8 mouse cellular contexts compared by ENCODE assay signal in the genomic region with DNA sequence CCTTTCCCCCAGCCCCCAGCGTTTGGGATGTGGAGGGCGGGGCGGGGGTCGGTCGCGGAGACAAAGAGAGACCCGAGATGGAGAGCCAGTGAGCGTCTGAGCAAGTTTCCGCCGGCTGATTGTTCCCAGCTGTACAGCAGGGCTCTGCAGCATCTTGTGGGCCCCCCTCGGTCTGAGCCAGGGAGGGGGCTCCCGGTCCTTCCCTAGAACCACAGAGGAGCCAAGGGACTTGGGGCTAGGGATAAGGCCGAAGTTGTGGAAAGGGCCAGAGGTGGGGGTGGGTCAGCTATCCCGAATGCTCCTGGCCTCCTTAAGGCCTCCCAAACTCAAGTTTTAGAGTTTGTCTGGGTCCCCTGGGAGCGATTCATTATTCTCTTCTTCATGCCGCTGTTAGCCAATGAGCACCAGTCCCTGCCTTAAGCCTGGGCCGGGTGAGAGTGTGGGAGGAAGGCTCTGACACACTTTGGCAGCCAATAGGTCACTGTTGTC. TPM values are rescaled to one million over a fixed set of nuclear protein-coding genes. Genes with fewer than 3 reads are reported as not detected.
DNase-seq lines count a peak whose midpoint lies in the region; ATAC-seq lines count a peak whose summit lies in the region.

No protein-coding gene starts in this region.

- peaks cover 52% of the 10 kb centered on the region for H3K36me3 ChIP-seq in midbrain, embryonic 12.5 days

- peak overlapping the region; percentile 80 for H3K4me2 ChIP-seq in midbrain, embryonic 12.5 days (replicated peaks)

- DNase-seq in heart, adult 18-20 months: peak; percentile 34 to 45
- no peak for DNase-seq in heart, adult 8-10 months (ENCODE audit: low spot score)
- DNase-seq in forelimb bud, embryonic 11.5 days (ENCODE audit: low read depth, low spot score): peak; percentile 64
- peak; percentile 79 for DNase-seq in kidney, postnatal 10 days
- no peak for DNase-seq in adrenal gland, adult 2 months
- DNase-seq in left cerebral cortex, postnatal 25 days (ENCODE audit: low spot score in 2 of 2): no peak

- peak; percentile 67 for ATAC-seq in midbrain, embryonic 12.5 days (ENCODE audit: low FRiP score, low read depth)
- no peak for ATAC-seq in megakaryocyte progenitor cell, adult 5-6 weeks (replicated peaks; ENCODE audit: poor library complexity)

- H3K4me3 ChIP-seq in midbrain, embryonic 12.5 days: peak overlapping the region; percentile 69

- H3K4me1 ChIP-seq in midbrain, embryonic 12.5 days: peaks cover 26% of the 10 kb centered on the region

- intact Hi-C loops in left cerebral cortex, postnatal 25 days (cut with DNase I): no loop called here

- no peaks in the 10 kb centered on the region for H3K27me3 ChIP-seq in midbrain, embryonic 12.5 days

- peak overlapping the region; percentile 90 for H3K9ac ChIP-seq in midbrain, embryonic 12.5 days (replicated peaks)

- no peaks in the 10 kb centered on the region for H3K9me3 ChIP-seq in midbrain, embryonic 12.5 days

- H3K27ac ChIP-seq in midbrain, embryonic 12.5 days (replicated peaks): peak overlapping the region; percentile 81

- WGBS in midbrain, embryonic 12.5 days: under 1% methylated on average over 17 of the region's 17 CpGs

RNA-seq across cellular contexts. Expression of gene Mfap2, which starts 0.8 kb away (rescaled TPM):
- total RNA-seq in heart, adult 18-20 months (2021): 1 to 10 TPM; 1.6 to 2.5 TPM
- total RNA-seq in heart, adult 8-10 months (2022): 1 to 10 TPM; 1.7 to 2.8 (median 2.2) TPM
- 240 and 287 TPM in 2 replicates for polyA plus RNA-seq in midbrain, embryonic 12.5 days (2016; fragmentation: Nextera tagmentation; extraction: Ambion mirVana)
- total RNA-seq in adrenal gland, adult 2 months (2021): 10 to 100 TPM in 1 of 2 experiments, 1 to 10 TPM in 1; 5.7 to 11.1 TPM
- polyA plus RNA-seq in adrenal gland, adult 2 months (2012; rRNA removed): 37.8 and 42.4 TPM in 2 replicates
- total RNA-seq in megakaryocyte progenitor cell, adult 5-6 weeks (2015): not detected in 2 replicates
- not detected in 2 replicates for total RNA-seq in megakaryocyte progenitor cell, adult 5-6 weeks (2017)
- total RNA-seq in left cerebral cortex, postnatal 25 days (2021): 1 to 10 TPM; 4.4 to 4.5 TPM

RNA-seq across cellular contexts. Expression of gene Atp13a2, which starts 24.3 kb away (rescaled TPM):
- total RNA-seq in heart, adult 18-20 months (2021): 10 to 100 TPM; 14.3 to 17.3 TPM
- 10 to 100 TPM; 12.3 to 17.2 (median 15.6) TPM for total RNA-seq in heart, adult 8-10 months (2022)
- polyA plus RNA-seq in midbrain, embryonic 12.5 days (2016; fragmentation: Nextera tagmentation; extraction: Ambion mirVana): 93.4 and 97.2 TPM in 2 replicates
- total RNA-seq in adrenal gland, adult 2 months (2021): 10 to 100 TPM; 31.8 to 37.1 TPM
- polyA plus RNA-seq in adrenal gland, adult 2 months (2012; rRNA removed): 183 and 226 TPM in 2 replicates
- 9.0 and 13.1 TPM in 2 replicates for total RNA-seq in megakaryocyte progenitor cell, adult 5-6 weeks (2015)
- 19.2 and 23.4 TPM in 2 replicates for total RNA-seq in megakaryocyte progenitor cell, adult 5-6 weeks (2017)
- 100 to 1,000 TPM; 162 to 171 TPM for total RNA-seq in left cerebral cortex, postnatal 25 days (2021)

RNA-seq across cellular contexts. Expression of gene Crocc, which starts 49.4 kb away (rescaled TPM):
- total RNA-seq in heart, adult 18-20 months (2021): 1 to 10 TPM; 4.1 to 4.3 TPM
- 1 to 10 TPM; 3.5 to 6.8 (median 5.3) TPM for total RNA-seq in heart, adult 8-10 months (2022)
- 14.2 and 15.9 TPM in 2 replicates for polyA plus RNA-seq in midbrain, embryonic 12.5 days (2016; fragmentation: Nextera tagmentation; extraction: Ambion mirVana)
- total RNA-seq in adrenal gland, adult 2 months (2021): 1 to 10 TPM; 5.6 to 7.4 TPM
- polyA plus RNA-seq in adrenal gland, adult 2 months (2012; rRNA removed): 7.1 and 10.5 TPM in 2 replicates
- 1.1 and 3.3 TPM in 2 replicates for total RNA-seq in megakaryocyte progenitor cell, adult 5-6 weeks (2015)
- total RNA-seq in megakaryocyte progenitor cell, adult 5-6 weeks (2017): 5.8 and 6.0 TPM in 2 replicates
- 10 to 100 TPM; 51.4 to 62.7 TPM for total RNA-seq in left cerebral cortex, postnatal 25 days (2021)

RNA-seq across cellular contexts. Expression of gene Sdhb, which starts 50.0 kb away (rescaled TPM):
- total RNA-seq in heart, adult 18-20 months (2021): 1,000 to 10,000 TPM; 1,306 to 1,387 TPM
- total RNA-seq in heart, adult 8-10 months (2022): 1,000 to 10,000 TPM; 1,293 to 1,379 (median 1,312) TPM
- 394 and 399 TPM in 2 replicates for polyA plus RNA-seq in midbrain, embryonic 12.5 days (2016; fragmentation: Nextera tagmentation; extraction: Ambion mirVana)
- total RNA-seq in adrenal gland, adult 2 months (2021): 100 to 1,000 TPM; 462 to 500 TPM
- polyA plus RNA-seq in adrenal gland, adult 2 months (2012; rRNA removed): 334 and 363 TPM in 2 replicates
- total RNA-seq in megakaryocyte progenitor cell, adult 5-6 weeks (2015): 160 and 167 TPM in 2 replicates
- 91.4 and 129 TPM in 2 replicates for total RNA-seq in megakaryocyte progenitor cell, adult 5-6 weeks (2017)
- total RNA-seq in left cerebral cortex, postnatal 25 days (2021): 100 to 1,000 TPM; 187 to 191 TPM

Comparison
In these comparisons a context has a peak if more than half of its experiments do, and no peak if none do; other contexts are left out.
1. DNase-seq: peak in heart, adult 18-20 months (2 of 2), forelimb bud, embryonic 11.5 days (single experiment) and kidney, postnatal 10 days (single experiment); none in heart, adult 8-10 months (single experiment), adrenal gland, adult 2 months (single experiment) and left cerebral cortex, postnatal 25 days (0 of 2).
2. RNA of gene Atp13a2, which starts 24.3 kb away (total RNA-seq): 162 to 171 TPM in left cerebral cortex, postnatal 25 days; 31.8 to 37.1 TPM in adrenal gland, adult 2 months, 9.0 to 23.4 TPM in megakaryocyte progenitor cell, adult 5-6 weeks, 14.3 to 17.3 TPM in heart, adult 18-20 months and 12.3 to 17.2 TPM in heart, adult 8-10 months; every median in the first group is over 4 times any median in the second.
3. RNA of gene Crocc, which starts 49.4 kb away (total RNA-seq): 51.4 to 62.7 TPM in left cerebral cortex, postnatal 25 days; 5.6 to 7.4 TPM in adrenal gland, adult 2 months, 1.1 to 6.0 TPM in megakaryocyte progenitor cell, adult 5-6 weeks, 3.5 to 6.8 TPM in heart, adult 8-10 months and 4.1 to 4.3 TPM in heart, adult 18-20 months; every median in the first group is over 4 times any median in the second.